Mouse (Mus musculus) bone marrow macrophage, adult 2 months (primary cell): ENCODE results near the gene Dlat.

ENCODE experiments used
- CTCF ChIP-seq: IDR thresholded peaks from 2 replicates; pipeline ENCODE4 v1.5.1; 2012; ENCODE audit warnings: low read depth, mild to moderate bottlenecking, low read length, moderate library complexity
- POLR2A ChIP-seq: IDR thresholded peaks from 2 replicates; pipeline ENCODE4 v1.6.1; 2012; ENCODE audit warnings: mild to moderate bottlenecking, low read depth, low read length, borderline replicate concordance

GRCm38 (mm10) chr9:50697706-50698041 lies 38.1 kb upstream of the Dlat start:
- no peak for TF ChIP-seq POLR2A
- TF ChIP-seq CTCF: no peak
